Mouse (Mus musculus): ENCODE results near the gene Elp5.
"Not testable (repeated sequence)": the region's sequence is repeated elsewhere in the genome, so short reads cannot be mapped to it uniquely, and the experiment has no call there.

The Elp5 gene

DNA sequence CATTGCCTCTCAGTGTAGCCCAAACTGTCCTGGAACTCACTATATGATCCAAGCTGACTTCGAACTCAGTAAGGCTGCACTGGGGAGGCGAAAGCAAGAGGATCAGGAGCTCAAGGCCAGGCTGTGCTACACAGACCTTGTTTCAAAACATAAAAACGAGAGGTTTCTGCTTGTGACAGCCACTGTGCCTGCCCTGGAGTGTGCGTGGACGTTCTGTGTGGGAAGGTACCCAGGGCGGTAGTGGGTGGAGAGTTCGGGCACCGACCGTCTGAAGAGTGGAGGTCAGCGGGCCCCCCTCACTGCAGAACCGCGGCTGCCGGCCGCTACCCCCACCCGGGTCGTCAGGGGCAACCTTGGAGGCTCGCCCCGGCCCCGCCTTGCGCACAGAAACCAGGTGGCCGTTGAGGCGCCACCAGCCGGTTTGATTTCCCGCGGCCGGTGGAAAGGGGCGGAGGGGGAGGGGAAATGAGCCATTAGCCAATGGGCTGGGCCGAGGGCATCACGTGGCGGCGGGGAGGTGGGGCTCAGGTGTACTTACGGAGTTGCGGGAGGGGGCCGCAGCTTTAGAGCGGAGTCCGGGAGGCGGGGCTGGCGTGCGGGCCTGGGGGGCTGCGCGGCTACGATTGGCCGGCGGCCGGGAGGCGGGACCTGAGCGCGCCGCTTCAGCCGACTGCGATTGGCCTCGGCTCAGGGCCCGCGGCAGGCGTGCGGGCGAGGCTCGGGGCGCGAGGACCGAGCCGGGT lies 47.0 kb downstream of the Elp5 start, which contains the start of gene Ybx2:
TSS of gene Ybx2 (plus strand) at position 660 of the 743 bp plus-strand sequence.
- peak; percentile 82 to 90 for DNase-seq (ENCODE audit: low spot score in 2 of 2)

DNA sequence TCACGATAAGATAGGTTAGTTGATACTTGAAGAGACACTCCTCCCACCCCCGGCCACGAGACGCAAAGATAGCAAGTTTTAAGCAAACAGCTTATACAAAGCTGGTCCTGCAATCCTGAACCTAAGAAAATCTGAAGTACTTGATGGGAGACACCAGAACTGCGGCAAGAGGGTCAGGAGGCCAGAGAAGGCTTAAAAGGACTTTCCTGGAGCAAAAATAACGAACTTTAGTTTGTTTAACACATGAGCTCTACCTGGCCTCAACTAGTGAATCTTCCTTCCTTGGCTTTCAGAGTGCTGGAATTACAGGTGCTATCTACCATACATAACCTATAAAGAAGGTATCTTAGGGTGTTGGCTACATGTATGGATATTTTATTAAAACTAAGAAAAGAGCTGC lies 47.6 kb downstream of the Elp5 start:
- peak in 1 of 2 experiments; percentile 22 for DNase-seq (ENCODE audit: low spot score in 2 of 2)

DNA sequence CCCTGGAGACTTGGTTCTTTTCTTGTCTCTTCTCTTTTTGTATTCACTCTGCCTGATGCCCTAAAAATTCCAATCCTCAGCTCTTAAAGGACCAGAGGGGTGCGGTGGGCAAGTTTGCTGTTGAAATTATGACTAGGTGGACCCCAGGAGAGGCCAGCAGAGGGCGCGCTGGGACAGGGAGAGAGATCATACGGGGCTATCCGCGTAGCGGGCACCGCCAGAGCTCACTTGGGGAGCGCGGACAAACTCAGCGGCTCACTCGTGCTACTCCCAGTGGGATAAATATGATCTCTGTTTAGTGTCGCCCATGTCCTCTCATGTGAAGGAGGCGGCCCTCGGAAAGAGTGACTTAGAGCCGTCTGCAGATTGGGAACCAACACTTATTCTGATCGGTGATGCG lies 48.1 kb downstream of the Elp5 start:
- peak; percentile 97 to 98 for DNase-seq (ENCODE audit: low spot score in 2 of 2)

DNA sequence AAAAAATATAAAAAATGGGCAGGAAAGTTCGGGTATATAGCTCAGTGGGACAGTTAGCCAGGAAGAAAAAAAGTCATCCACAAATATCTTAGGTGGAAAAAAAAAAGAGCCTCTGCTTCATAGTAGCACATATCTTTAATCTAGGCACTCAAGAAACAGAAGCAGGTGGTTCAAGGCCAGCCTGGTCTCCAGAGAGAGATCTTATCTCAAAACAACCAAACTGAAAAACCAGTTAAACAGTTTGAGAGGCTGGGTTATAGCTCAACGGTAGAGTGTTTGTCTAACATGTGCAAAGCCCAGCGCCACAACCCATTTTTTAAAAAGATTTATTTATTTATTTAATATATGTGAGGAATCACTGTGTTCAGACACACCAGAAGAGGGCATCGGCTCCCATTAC lies 49.3 kb downstream of the Elp5 start:
- DNase-seq (ENCODE audit: low spot score in 2 of 2) = no peak

DNA sequence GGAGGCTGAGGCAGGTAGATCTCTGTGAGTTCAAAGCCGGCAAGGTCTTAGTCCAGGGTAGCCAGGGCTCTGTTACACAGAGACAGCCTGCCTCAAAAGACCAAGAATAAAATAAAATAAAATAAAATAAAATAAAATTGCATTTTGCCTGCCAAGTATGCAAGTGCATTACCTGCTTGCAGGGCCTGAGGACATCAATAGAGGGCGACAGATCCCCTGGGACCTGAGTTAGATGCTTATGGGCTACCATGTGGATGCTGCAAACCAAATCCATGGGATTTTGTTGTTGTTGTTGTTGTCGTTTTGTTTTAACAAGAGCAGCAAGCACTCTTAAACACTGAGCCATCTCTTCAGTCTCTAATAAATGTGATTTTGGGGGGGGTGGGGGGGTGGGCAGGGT lies 50.1 kb downstream of the Elp5 start:
- peak in 1 of 2 experiments; percentile 52 for DNase-seq (ENCODE audit: low spot score in 2 of 2)

DNA sequence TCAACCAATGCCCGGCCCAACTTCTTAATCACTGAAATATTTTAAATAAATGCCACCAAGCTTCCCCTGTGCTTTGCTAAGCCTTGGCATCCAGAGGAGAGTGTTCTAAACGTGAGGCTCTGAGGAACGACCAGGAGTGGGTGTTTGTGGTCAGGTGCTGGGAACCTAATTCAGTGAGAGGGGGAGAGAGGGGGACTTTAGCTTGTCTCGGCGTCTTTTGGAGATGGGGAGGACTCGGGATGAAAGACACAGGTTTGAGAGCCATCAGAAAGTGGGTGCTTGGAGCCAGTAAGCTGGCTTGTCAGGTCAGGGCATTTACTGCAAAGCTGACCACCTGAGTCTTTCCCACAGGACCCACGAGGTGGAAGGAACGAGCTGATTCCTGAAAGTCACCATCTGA lies 50.5 kb downstream of the Elp5 start:
- DNase-seq (ENCODE audit: low spot score in 2 of 2) = no peak

DNA sequence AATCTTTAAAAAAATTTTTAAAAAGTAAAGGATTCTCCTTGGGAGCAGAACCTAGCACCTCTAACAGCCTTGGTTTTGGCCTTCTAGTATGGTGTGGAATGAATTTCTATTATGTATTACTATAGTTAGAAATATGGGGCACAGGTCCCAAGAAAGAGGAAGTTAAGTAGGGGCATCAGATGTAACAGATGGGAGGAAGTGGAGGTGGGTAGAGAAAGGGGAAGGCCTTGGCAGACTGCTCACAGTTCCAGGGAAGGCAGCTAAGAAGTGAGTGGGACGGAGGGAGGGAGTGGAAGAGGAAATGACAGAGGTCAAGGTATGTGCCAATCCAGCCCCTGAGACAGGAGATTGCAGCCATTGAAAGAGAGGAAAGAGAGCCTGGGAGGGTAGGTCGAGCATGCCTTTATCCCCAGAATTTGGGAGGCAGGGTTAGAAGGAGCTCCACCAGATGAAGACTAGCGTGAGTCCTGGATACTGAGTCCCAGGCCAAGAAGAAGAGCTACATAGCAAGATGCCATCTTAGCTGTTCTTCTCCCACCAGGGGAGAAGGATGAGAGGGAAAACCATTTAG lies 51.3 kb downstream of the Elp5 start:
- no peak for DNase-seq (ENCODE audit: low spot score in 2 of 2)

DNA sequence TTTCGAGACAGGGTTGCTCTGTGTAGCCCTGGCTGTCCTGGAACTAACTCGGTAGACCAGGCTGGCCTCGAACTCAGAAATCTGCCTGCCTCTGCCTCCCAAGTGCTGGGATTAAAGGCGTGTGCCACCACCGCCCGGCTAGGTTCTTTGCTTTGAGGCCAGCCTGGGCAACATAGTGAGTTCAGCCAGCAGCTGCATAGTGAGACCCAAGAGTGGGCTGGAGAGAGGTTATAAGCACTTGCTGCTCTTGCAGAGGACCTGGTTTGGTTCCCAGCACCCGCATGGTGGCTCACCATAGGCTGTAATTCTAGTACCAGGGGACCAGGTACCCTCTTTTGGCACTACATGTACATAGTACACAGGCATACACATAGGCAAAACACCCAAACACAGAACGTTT lies 52.1 kb downstream of the Elp5 start:
- DNase-seq (ENCODE audit: low spot score in 2 of 2) = not testable (repeated sequence)

DNA sequence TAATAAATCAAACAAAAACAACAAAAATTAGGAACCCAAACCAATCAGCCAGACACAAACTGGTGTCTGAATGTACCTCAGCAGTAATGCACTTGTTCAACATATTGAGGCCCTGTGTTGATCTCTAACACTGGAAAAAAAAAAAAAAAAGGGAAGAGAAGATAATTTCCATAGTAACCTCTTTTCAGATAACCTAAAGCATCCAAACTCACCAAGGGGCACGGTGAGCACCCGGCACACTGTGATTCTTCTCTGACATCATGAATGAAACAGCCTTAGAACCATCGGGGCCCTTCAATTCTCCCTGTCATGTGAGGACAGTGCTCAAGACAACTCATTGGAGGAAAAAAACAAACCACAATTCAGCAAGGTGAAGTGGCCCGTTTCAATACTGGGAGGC lies 52.6 kb downstream of the Elp5 start:
- no peak for DNase-seq (ENCODE audit: low spot score in 2 of 2)

DNA sequence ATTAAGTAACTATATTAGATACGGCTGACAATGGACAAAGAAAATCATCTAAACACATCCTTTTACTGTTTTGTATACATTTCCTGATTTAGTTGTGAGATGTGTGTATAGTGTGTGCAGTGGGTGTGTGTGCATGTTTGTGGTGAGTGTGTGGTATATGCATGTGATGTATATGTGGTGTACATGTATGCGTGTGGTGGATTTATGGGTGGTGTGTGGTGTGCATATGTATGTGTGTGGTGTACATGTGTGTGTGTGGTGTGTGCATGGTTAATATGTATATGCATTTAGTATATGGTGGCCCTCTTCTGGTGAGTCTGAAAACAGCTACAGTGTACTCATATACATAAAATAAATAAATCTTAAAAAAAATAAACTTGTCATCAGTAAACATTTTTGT lies 54.8 kb downstream of the Elp5 start:
- DNase-seq (ENCODE audit: low spot score in 2 of 2) = no peak

DNA sequence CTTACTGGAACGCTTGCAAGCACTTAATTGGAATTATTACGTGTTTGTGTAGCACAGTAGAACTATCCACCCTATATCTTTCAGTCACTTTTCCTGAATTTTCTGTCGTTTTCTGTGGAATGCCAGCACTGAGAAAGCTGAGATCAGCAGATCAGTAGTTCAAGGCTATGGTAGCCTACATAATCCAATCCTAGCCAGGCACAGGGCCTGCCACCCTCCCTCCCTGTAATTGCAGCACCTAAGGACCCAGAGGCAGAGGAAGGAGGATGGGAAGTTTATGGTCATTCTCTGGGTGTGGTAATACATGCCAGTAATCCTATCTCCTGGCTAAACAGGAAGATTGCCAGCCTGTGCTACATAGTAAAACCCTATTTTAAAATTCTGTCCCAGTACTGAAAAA lies 59.5 kb downstream of the Elp5 start:
- DNase-seq (ENCODE audit: low spot score in 2 of 2) = no peak

DNA sequence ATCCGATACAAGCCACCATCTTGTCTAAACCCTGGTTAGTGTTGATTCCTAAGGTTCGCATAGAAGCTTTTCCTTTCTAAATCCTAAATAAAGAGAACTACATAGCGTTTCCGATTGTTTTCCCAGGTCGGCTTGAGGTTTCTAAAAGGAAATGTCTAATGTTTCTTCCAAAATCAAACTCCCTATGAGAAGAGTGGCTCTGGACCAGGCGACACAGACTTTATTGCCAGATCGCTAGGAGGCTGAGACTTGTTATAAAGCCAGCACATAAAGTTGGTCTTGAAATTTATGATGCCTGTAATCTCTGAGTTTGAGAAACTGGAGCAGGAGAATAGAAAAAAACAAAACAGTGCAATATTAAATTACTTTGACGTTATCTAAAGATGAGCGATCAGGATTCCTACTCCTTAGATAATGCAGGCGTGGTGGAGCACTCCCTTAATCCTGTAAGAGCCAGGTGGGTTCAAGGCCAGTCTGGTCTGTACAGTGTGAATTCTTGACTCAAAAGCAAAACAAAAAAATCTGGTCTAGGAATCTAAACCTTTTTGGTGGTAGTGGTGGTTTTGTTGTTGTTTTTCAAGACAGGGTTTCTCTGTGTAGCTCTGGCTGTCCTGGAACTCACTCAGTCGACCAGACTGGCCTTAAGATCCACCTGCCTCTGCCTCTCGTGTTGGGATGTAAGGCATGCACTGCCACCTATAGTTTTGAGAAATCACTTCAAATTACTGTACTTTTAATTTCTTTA lies 60.1 kb downstream of the Elp5 start:
- no peak for DNase-seq (ENCODE audit: low spot score in 2 of 2)

DNA sequence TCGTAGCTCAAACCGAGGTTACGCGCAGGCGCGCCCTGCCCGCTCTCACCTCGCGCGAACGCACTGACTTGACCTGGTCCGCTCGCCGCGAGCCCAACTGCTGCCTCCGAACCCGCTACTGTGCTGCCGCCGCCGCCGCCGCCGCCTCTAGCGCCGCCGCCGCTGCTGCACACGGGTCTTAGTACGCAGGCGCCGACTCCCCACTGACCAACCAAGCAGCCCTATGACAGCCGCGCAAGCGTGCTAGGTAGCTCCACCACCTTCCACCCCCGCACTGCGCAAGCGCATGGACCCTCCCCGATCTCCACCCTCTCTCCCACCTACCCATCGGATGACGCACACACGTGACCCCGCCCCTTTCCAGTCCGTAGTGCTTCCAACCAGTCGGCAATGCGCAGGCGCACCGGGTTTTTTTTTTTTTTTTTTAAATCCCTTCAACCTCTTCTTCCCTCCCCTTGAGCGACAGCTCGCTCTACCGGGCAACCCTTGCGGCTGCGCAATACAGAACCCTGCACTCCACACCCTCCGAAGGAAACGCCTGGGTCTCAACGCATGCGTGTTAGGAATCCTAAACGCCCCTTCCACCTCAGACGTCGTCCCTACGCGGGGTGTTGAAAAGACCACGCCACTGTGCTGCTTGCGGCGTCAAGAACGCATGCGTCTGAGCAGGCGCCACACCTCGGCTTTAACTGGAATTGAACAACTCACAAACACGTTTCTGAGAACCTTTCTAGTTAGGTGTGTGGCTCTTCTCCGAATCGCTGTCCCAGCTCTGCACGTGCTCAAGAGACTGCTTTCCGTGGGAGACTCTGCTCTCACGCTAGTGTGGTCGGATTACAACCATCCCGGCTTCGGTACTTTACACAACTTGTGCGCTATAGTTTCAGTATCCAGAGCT lies 61.0 kb downstream of the Elp5 start, which contains the start of gene Eif5a:
TSS of gene Eif5a (minus strand) at position 845 of the 898 bp plus-strand sequence.
- peak; percentile 100 for DNase-seq (ENCODE audit: low spot score in 2 of 2)

DNA sequence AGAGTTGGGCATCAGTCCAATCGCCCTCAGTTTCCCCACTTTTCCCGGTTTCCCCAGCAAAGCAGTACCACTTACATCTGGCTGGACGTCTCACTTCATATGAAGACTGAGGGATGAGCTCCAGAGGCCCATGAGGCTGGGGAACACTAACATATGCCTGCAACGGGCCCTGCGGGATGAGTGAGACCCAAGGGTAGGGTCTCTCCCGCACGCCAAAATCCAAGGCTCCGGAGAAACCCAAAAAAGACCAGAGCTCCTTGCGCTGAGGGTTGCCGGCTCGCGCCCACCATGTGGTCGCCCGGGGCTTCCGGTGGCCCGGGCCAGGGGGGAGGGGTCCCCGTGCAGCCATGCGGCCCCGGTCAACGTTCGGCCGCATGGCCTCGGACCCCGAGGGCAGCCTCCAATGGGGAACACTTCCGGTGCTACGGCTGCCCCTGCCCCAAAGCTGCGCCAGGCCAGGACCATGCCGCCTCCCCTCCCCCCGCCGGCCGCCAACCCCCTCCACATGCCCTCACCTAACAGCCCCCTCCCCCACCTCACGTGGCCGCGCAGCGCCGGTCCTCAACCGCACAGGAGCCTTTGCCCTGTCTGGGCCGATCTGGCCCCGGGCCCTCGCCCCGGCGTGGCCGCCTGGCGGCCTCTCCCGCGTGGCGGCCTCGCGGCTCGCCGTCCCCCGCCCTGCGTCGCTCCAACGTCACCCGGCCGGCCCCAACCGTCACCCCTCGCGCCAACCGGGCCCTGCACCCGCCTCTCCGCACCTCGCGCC lies 61.9 kb downstream of the Elp5 start:
- peak in 1 of 2 experiments; percentile 66 for DNase-seq (ENCODE audit: low spot score in 2 of 2)

DNA sequence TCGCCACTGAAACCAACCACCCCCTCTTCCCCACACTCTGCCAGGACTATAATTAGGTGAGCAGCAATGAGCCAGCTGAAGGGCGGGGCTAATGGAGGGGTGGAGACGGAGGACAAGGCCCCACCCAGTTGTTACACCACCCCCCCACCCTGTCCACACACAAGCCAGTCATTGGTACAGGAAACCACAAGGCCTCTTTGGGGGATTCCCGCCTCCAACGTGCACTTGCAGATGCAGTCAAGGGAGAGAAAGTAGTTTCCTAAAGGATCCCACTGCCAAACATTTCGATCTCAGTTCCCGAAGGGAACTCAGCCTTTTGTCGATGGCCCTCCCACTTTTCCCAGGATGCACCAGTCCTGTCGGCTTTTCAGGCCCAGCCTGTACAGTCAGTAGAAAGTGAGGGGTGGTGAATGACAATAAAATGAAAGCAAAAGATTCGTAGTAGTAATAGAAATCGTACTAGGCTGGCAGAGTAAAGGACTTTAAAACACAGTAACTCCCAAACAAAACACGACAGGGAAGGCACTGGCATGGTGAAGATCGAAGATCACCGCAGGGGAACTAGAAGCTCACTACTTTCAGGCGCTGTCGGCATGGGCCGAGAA lies 62.6 kb downstream of the Elp5 start:
- DNase-seq (ENCODE audit: low spot score in 2 of 2) = peak; percentile 88 to 94

DNA sequence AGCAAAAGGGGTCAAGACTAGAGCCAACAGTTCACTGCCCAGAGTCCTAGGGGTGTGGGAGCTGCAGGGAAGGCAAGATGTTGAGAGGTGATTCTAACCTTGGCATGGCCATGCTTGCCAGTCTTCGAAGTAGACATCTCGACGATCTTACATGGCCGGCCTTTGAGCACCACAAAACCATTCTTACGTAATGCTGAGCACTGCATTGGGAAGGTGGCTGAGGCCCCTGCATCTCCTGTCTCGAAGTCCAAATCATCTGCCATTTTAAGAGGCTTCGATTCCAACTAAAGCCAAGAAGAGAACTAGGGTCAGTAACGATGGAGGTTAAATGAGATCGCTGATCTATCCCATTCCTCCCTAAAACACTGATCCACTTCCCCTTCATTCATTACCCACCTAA lies 63.3 kb downstream of the Elp5 start:
- peak in 1 of 2 experiments; percentile 31 for DNase-seq (ENCODE audit: low spot score in 2 of 2)

Measured in spleen, postnatal 10 days (tissue).